Mouse (Mus musculus): ENCODE measurements around the gene R3hdm4.

DNA sequence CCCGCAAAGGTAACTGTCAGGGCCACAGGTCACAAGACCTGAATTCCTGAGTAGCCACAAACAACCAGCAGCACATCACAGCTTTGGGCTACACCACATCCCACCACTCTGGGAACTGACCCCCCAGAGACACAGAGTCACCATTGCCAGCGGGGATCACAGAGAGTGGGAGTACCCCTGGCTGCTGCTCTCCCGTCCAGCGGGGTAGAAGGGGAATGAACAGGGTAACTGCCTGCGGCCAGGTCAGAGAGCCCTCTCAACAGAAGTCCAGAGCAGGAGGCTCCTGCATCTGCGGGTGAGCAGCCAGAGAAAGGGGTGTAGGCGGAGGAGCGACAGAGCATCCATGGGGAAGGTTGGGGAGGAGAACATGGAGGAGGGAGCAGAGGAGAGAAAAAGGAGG lies 4.9 kb downstream of the R3hdm4 start:
- no peak for TF ChIP-seq ZKSCAN1 (IDR thresholded peaks at IDR 0.05; ENCODE audit: borderline replicate concordance, low read depth, low read length)
- no peak for TF ChIP-seq EP300 (IDR thresholded peaks at IDR 0.05; ENCODE audit: low read length)
- TF ChIP-seq SIN3A (IDR thresholded peaks at IDR 0.05; ENCODE audit: low read length) = no peak
- TF ChIP-seq JUND (conservative IDR thresholded peaks at IDR 0.05; ENCODE audit: low read depth, low read length) = no peak
- no peak for TF ChIP-seq CTCF (conservative IDR thresholded peaks at IDR 0.05 in 1 of 2, IDR thresholded peaks at IDR 0.05 in 1 of 2; ENCODE audit: low read depth in 2 of 2, low read length in 2 of 2)
- no peak for TF ChIP-seq ETS1 (conservative IDR thresholded peaks at IDR 0.05; ENCODE audit: low read depth, low read length)
- TF ChIP-seq MYC (IDR thresholded peaks at IDR 0.05; ENCODE audit: low read depth, low read length) = no peak
- no peak for TF ChIP-seq MAX (IDR thresholded peaks at IDR 0.05; ENCODE audit: low read length)
- TF ChIP-seq MEF2A (IDR thresholded peaks at IDR 0.05; ENCODE audit: borderline replicate concordance, low read depth, low read length) = no peak
- TF ChIP-seq ELF1 (IDR thresholded peaks at IDR 0.05; ENCODE audit: low read depth, low read length) = no peak

All from CH12.LX (cell line).